In the genomic region with DNA sequence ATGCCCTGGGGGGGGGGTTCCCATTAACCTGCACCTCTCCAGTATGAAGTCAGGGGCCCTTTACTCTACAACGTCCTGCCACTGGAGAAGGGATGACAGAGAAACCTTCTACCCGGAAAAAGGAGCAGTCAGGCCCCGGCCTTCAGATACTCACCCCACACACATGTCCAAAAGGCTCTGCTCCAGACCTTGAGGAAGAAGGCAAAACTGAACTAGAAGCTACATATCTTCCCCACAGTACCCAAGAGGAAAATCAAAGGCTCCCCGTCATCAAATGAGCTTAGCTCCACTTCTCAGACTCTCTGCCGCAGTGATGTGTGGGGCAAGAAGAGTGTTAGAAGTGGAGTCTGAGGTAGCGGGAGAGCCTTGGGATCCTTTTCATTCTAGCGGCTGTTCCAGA, we compare ENCODE assay signal across 1 mouse cellular context.
TF ChIP-seq lines count a peak whose summit lies in the region.

No protein-coding gene starts in this region.

TF ChIP-seq in CH12.LX, 34 proteins besides CTCF, POLR2A, EP300 and RAD21:
- TF ChIP-seq SIN3A (IDR thresholded peaks at IDR 0.05; ENCODE audit: low read length) (no peak), MYC (IDR thresholded peaks at IDR 0.05; ENCODE audit: low read depth, low read length) (no peak), MXI1 (IDR thresholded peaks at IDR 0.05; ENCODE audit: low read depth, low read length) (no peak), SMC3 (IDR thresholded peaks at IDR 0.05; ENCODE audit: low read depth, low read length) (no peak), RCOR1 (conservative IDR thresholded peaks at IDR 0.05; ENCODE audit: low read depth, low read length) (no peak), MAFK (IDR thresholded peaks at IDR 0.05; ENCODE audit: insufficient replicate concordance, low read length) (no peak), POLR2AphosphoS2 (IDR thresholded peaks at IDR 0.05; ENCODE audit: low read depth, low read length) (no peak), USF1 (IDR thresholded peaks at IDR 0.05; ENCODE audit: low read depth, low read length) (no peak), MAZ (IDR thresholded peaks at IDR 0.05; ENCODE audit: low read depth, low read length) (no peak), CHD1 (IDR thresholded peaks at IDR 0.05; ENCODE audit: low read depth, low read length) (no peak), ETS1 (conservative IDR thresholded peaks at IDR 0.05; ENCODE audit: low read depth, low read length) (no peak), TCF12 (IDR thresholded peaks at IDR 0.05; ENCODE audit: low read depth, low read length) (no peak), MAX (IDR thresholded peaks at IDR 0.05; ENCODE audit: low read length) (no peak), KAT2A (IDR thresholded peaks at IDR 0.05; ENCODE audit: insufficient replicate concordance, low read length) (no peak), TBP (conservative IDR thresholded peaks at IDR 0.05; ENCODE audit: low read depth, low read length) (no peak), HCFC1 (IDR thresholded peaks at IDR 0.05; ENCODE audit: low read depth, low read length) (no peak), JUN (IDR thresholded peaks at IDR 0.05; ENCODE audit: insufficient read depth, low read depth, low read length) (no peak), ZC3H11A (IDR thresholded peaks at IDR 0.05; ENCODE audit: low read depth, low read length) (no peak)
